Mouse (Mus musculus) brain, embryonic 14.5 days (tissue): ENCODE measurements around the gene Zfhx3. TPM values are rescaled to one million over a fixed set of nuclear protein-coding genes. Genes with fewer than 3 reads are reported as not detected.

Experiments
- DNase-seq: peaks from one replicate; pipeline ENCODE4 v3.0.0-alpha.2; 2011; ENCODE audit warnings: low read depth
- CTCF ChIP-seq: fragments of 200-500 bp; IDR thresholded peaks from 2 replicates; pipeline ENCODE4 v1.5.1; 2012; ENCODE audit warnings: inconsistent platforms, mild to moderate bottlenecking, moderate library complexity, borderline replicate concordance; ENCODE audit not compliant: insufficient read depth, insufficient read length; ENCODE audit errors: extremely low read depth
- POLR2A ChIP-seq: fragments of 200-500 bp; IDR thresholded peaks from 2 replicates; pipeline ENCODE4 v1.6.1; 2012; ENCODE audit warnings: mild to moderate bottlenecking, inconsistent platforms, borderline replicate concordance; ENCODE audit not compliant: poor library complexity, insufficient read depth, insufficient read length, severe bottlenecking; ENCODE audit errors: extremely low read depth
- polyA plus RNA-seq: library from polyadenylated mRNA; depleted of rRNA; stranded (reverse); fragments of >200 nt; gene quantifications from 2 replicates; pipeline ENCODE4 v1.2.3, GENCODE M21; 2012

Gene Zfhx3
- polyA plus RNA-seq, 1 experiment: 31.3 TPM

DNA sequence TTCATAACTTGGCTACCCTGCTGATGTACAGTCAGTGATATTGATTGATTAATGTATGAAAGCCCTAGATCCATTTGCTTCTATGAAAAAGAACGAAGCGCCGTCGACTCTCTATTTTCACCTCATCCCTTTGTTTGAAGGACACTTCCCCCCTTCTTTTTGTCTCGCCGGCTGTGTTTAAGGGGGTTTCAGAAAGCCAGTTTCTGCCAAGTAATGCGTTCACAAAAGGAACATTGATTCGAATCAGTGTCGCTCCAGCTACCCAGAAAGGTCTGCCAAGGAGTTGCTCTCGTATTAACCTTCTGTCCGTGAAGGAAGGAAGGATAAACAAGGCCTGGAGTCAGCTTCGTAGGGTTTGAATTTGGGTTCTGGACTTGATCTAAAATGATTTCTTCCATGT, 943.4 kb downstream of the Zfhx3 start:
- peak; percentile 71 for DNase-seq
- TF ChIP-seq CTCF: no peak
- no peak for TF ChIP-seq POLR2A

DNA sequence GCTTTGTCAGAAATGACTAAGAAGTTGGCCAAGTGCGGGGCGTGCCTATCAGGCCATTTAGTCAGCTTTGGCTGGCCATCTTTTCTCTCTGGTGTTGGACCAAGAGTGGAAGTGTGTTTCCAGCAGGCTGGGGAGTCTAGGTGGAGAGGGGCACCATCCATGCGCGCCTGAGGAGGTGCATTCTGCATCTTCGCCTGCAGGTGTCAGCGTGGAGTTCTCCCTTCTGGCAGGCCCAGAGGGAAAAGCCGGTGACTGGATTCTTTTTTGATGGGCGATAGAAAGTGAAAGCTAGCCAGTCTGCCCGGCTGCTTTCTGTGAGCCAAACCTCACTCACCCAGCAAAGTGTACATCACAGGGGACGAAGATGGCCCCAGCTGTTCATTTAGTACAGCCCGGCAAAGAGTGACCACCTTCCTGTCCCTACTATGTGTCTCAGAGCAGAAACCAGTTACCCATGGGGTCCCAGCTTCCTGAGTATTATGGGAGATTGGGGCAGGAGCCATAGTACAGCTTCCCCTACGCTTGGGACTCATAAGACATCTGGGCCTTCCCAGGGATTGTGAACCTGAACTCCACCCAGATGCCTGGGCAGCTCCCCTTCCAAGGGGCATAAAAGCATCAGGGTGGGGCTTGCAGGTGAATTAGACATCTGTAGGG, 944.3 kb downstream of the Zfhx3 start:
- TF ChIP-seq POLR2A (no peak), CTCF (peak; percentile 94)
- peak; percentile 83 for DNase-seq

DNA sequence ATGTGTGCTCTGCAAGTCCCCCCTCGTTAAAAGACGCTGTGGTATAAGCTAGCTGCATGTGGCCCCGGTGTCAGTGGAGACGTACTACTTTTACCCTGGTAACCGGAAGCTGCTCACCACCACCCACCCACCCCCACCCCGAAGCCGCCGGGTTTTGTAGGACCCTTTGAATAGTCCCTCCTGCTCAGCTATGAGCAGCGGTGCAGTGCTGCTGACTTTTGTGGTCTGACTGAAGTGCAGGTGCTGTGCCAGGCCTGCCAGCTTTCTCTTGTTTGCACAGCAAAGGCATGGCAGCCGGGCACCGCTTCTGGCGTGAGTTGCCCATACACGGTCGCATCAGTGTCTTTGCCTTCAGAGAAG, 944.8 kb downstream of the Zfhx3 start:
- no peak for DNase-seq
- TF ChIP-seq POLR2A (no peak), CTCF (no peak)

DNA sequence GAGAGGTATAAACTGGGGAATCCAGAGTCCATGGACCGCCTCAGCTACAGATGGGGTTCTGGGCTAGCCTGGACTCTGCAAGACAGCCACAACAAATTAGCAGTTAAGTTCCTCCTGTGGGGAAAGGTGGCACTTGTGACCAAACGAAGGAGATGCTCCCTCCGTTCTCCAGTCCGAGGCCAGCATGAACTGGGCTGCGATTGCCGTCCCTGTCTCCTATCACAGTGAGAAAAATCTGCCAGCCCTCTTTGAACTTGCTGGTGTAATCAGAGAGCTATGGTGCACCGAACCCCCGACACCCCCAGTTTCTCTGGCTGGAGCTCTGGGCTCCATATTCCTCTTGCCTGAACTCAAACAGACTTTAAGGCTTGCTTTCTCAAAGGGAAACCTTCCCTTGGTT, 945.4 kb downstream of the Zfhx3 start:
- no peak for DNase-seq
- no peak for TF ChIP-seq POLR2A
- TF ChIP-seq CTCF: no peak

DNA sequence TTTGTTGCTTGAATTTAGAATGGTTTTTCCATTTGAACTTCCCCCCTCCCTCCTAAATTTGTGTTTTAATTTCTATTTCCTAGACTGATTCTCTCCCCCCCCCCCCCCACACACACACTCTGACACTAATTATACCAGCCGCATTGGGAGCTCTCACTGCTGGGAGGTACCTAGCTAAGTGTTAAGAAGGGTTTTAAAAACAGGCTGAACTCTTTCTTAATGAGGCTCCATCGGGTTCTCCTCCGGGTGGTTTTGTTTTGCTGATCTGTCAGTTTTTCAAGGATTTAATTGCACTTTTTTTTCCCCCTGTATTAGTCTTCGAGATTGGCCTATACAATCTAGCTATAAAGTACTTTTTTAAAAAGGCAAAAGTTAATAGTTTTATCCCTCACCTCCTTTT, 946.5 kb downstream of the Zfhx3 start:
- peak; percentile 55 for DNase-seq
- no peak for TF ChIP-seq CTCF
- TF ChIP-seq POLR2A: no peak

DNA sequence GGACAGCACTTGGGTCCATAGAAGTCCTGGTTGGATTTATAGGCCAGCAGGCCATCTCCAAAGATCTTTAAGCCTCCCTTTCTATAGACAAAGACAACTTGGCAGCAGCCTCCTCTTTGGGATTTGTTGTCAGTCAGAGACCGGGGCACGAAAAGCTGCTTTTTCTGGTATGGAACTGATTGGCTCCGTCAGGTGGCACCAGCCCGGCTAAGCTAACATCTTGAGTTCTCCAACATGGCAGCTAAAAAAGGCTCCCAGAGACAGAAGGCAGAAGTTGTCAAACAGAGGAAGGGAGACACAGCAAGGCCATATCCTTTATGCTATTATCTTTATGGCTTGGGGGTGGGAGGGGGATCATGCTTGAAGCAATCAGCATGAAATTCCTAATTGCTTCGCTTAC, 947.0 kb downstream of the Zfhx3 start:
- no peak for TF ChIP-seq POLR2A
- TF ChIP-seq CTCF: no peak
- DNase-seq: peak; percentile 73

DNA sequence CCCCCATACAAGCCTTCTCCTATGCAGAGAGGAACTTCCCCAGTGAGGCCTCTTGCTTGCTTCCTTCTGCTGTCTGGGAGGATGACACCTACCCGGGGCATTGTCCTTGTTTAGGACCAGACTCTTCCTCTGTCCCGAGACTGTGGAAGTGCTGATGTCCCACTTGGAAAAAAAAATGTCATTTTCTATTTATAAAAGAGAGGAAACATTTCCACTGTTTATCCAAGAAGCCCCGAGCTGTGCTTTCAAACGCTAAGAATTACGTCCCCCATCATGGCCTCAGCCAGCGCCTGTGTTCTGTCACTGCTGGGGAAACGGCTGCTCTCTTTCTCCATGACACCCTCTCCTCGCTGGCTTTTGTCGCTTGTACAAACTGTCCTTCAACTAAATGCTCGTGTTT, 951.8 kb downstream of the Zfhx3 start:
- TF ChIP-seq POLR2A (no peak), CTCF (no peak)
- DNase-seq: no peak

DNA sequence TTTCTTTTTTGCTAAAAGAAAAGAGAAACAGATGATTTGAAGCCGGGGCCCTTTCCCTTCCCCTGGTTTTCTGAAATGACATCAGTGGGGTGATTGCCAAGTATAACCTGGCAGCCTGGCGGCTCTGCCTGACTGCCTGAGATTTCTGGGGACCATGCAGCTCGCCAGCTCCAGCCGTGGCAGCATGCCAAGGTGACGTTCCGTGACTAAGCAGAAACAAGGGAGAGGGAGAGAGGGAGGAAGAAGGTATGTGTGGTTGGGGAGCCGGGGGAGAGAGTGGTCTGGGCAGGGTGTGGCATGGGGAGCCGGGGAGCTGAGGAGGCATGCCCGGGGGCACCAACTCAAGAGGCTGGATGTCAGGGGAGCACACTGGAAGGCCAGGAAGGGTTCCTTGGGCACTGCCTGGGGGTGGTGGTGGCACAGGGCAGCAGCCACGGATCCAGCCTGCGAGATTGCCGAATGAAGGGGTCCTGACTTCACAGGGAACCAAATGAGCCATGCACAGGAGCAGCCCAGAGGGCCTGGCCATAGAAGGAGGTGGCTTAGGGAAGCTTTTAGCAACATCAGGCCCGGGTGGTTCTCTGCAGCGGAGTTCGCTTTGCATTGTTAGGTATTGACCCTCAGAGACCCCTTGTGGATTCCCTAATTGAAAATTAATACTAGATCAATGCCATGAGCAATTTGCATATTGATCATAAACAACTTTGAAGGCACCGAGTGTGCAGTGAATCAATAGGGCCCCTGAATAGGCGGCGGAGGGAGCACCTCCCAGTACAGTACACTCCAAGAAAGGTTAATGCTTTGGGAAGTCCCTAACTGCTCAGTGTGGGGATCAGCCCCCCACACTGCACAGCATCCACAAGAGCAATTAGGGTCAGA, 954.3 kb downstream of the Zfhx3 start:
- TF ChIP-seq POLR2A (no peak), CTCF (no peak)
- DNase-seq: peak; percentile 93

DNA sequence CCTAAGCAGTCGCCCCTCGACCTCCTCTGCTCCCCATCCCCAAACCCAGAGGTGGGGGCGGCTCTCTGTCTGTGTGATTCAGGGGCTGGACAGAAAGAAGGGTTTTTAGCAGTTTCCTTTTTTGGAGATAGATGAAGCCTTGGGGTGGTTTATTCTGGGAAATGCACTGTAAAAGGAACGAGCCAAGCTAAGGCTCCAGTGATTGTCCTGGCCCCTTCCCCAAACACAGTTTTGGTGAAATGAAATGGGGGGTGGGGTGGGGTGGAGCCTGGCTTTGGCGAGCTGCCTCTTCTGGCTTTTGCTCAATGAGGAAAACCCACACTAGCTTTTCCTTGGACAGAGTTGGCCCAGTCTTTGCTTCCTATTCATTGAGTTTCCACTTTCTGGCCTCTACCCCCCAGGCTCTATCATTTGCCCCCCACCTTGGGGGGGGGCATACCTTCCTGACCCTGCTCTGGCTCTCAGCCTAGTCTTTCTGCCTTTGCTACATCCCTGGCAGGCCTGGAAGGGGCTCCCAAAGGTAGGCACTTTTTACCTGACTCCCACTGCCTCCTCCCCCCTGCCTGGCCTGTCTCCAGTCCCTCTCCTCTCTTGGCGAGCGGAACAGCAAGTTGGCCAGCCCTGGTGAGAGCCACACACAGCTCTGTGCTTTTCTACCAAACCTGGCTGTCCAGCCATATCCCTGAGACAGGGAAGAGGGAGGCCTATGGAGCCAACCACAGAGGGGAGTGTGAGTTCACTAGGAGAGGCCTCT, 955.1 kb downstream of the Zfhx3 start:
- DNase-seq: peak; percentile 42

DNA sequence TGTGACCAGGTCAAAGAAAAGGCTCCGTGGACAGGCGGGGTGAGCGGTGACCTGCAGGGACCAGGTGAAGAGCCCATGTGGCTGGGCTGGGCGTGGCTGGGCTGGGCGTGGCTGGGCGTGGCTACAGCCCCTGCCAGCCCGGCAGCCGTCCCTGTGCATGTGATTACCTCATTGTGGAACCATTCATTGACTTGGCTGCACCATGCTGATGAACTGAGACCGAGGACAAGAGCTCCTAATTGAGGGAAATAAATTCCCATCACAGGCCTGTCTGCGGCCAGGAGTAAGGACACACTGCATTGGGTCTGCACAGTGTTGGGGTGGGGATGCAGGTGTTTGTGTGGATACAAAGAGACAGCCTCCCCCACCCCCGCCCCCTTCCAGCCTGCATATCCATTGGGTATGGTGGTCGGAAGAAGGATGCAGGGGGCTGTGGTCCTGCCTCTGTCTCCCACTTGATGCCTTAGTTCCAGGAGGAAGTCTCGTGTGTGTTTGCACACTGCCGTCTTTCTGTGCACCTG, 956.9 kb downstream of the Zfhx3 start:
- TF ChIP-seq POLR2A (no peak), CTCF (no peak)
- no peak for DNase-seq

More for the DNA sequence above, 955.1 kb downstream of the Zfhx3 start:
- no peak for TF ChIP-seq CTCF
- no peak for TF ChIP-seq POLR2A

DNA sequence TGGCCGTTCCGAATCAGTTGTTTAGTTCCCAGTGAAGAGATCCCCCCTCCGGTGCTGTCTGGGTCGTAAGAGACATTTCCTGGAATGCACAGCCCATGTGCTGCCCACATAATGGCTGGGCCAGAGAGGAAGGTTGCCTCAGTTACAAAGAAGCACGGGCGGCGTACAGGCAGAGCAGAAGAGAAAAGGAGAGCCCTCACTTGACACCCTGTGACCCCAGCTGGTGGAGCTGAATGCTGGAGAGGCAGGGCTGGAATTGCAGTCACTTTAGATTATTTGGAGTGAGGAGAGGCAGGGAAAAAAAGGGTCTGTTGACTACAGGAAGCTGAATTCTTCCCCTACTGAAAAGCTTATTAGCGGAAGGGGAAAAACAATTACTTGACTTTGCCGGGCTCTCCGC, 958.1 kb downstream of the Zfhx3 start:
- TF ChIP-seq POLR2A (no peak), CTCF (no peak)
- peak; percentile 62 for DNase-seq

DNA sequence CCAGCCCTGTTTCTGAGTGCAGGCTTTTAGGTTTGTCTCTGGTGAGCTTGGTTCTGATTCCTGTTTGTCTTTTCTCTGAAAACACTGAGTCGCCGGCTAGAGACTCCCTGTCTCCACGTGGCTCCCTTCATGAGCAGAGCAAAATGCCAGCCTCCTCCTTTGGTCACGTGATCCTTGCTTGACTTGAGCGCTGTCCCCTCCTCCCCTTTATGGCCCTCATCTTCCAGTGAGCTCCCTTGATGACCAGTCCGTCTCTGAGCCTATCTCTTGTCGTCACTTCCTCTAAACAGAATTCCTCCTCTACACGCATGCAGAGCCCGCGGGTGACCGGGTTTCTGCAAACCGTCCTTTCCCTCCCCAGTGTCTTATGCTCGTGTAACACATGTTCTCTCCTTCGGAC, 958.8 kb downstream of the Zfhx3 start:
- DNase-seq: no peak
- no peak for TF ChIP-seq POLR2A
- TF ChIP-seq CTCF: no peak

DNA sequence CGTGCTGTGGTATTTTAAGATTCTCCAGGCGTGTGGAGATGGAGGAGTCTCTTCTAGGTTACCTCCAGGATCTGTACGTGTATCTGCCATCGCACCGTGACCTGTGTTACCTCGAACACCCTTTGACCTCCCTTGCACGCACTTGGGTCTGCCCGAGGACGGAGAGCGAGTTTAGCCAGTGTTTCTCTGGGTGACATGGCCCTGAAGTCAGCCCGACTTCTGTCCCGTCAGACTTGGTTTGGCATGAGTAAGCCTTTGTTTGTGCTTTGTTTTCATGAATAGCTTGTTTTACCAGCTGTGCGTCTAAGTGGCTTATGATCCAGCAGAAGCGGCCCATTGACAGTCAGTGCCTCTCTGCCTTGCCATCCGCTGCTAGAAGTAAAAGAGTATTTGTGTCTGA, 961.1 kb downstream of the Zfhx3 start:
- no peak for DNase-seq
- TF ChIP-seq POLR2A (no peak), CTCF (no peak)
